Mouse (Mus musculus): Measurements from ENCODE around the gene Cacna1i.

- TF ChIP-seq GATA1 (IDR thresholded peaks at IDR 0.05; ENCODE audit: low read length) (no peak), TAL1 (IDR thresholded peaks at IDR 0.05; ENCODE audit: low read length) (no peak)
These were observed 15.1 kb upstream of the Cacna1i start for GRCm38 (mm10) chr15:80271858-80272396.
